14 mouse cellular contexts compared by ENCODE assay signal in the genomic region with DNA sequence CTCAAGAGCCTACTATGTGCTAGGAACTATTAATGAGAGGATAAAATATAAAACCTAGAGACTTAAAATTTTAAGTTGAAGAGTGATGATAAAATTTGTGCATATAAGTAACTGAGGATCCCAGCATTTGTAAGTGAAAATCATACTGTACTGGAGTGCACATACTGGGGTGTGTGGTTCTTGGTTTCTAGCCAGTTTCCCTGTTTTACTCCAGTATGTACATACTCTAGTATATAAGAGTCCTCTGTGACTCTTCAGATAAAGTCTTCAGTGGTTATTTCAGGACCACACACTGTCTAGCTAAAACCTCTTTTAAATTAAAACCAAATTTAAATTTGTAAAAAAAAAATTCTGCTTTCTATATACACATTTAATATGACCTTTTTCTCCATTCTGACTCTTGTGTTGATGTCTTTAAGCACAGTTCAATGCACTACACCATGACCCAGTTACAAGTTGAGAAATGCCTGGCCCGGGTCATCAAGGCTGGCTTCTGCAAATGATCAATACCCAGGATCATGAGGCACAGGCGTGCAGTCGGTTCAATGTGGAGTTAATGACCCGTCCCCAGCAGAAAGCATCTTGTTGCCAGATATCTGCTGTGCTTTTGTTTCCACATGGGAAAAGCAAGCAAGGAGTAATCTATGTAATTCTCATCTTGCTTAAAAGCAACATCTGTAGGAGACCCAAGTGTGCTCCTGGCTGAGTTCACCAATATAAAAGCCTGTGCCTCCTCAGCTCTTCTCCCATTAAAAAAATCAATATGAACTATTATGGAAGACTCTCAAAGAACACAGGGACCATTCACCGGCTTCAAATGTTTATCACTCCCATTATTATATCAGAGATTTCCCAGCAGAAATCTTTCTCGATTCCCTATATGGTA.
A peak's percentile ranks its signal among the peaks of the same experiment; 100 is the strongest.
DNase-seq lines count a peak whose midpoint lies in the region; ATAC-seq and TF ChIP-seq lines count a peak whose summit lies in the region.
"Had no signal": no experiment of that assay in that cellular context is flagged by ENCODE, and none has a peak within 500 bp of the region (broad histone marks: within the 10 kb centered on the region; RNA-seq: fewer than 3 reads in every experiment).

No protein-coding gene starts in this region.

- no peak overlapping the region for H3K4me2 ChIP-seq in liver, embryonic 12.5 days
- H3K4me2 ChIP-seq: heart, embryonic 15.5 days; limb, embryonic 15.5 days had no signal

- no peaks in the 10 kb centered on the region for H3K79me2 ChIP-seq in liver, adult 2 months (ENCODE audit: control insufficient read depth, insufficient read depth, low read length)

- H3K27ac ChIP-seq in heart, embryonic 10.5 days: no peak overlapping the region
- H3K27ac ChIP-seq in liver, adult 2 months (replicated peaks; ENCODE audit: insufficient read depth, low read depth, low read length): peak overlapping the region; percentile 66
- H3K27ac ChIP-seq in liver, embryonic 12.5 days: no peak overlapping the region
- peak overlapping the region; percentile 57; the same call in 1 of the 2 replicates for H3K27ac ChIP-seq in olfactory bulb, adult 2 months (ENCODE audit: insufficient read depth, low read depth, low read length)
- H3K27ac ChIP-seq: heart, embryonic 15.5 days; limb, embryonic 15.5 days had no signal

- no peak for TF ChIP-seq CTCF in liver, adult 2 months (IDR thresholded peaks at IDR 0.05; ENCODE audit: low read depth, low read length)
- TF ChIP-seq CTCF in olfactory bulb, adult 2 months (IDR thresholded peaks at IDR 0.05; ENCODE audit: insufficient read depth, low read depth, low read length): no peak

- H3K9ac ChIP-seq in liver, adult 2 months (ENCODE audit: low read depth, low read length): no peak overlapping the region
- H3K9ac ChIP-seq in liver, embryonic 12.5 days: no peak overlapping the region
- H3K9ac ChIP-seq: heart, embryonic 15.5 days; limb, embryonic 15.5 days had no signal

- H3K27me3 ChIP-seq in heart, embryonic 10.5 days (ENCODE audit: insufficient read depth, poor library complexity, severe bottlenecking): no peaks in the 10 kb centered on the region
- no peaks in the 10 kb centered on the region for H3K27me3 ChIP-seq in liver, adult 2 months (ENCODE audit: control insufficient read depth, insufficient read depth, low read length)
- no peaks in the 10 kb centered on the region for H3K27me3 ChIP-seq in liver, embryonic 12.5 days (replicated peaks)
- H3K27me3 ChIP-seq: CH12.LX; heart, embryonic 15.5 days; limb, embryonic 15.5 days had no signal

- H3K4me1 ChIP-seq in heart, embryonic 10.5 days: no peaks in the 10 kb centered on the region
- peaks cover 22% of the 10 kb centered on the region for H3K4me1 ChIP-seq in liver, adult 2 months (ENCODE audit: control insufficient read depth, insufficient read depth, low read length)
- H3K4me1 ChIP-seq in liver, embryonic 12.5 days: no peaks in the 10 kb centered on the region
- H3K4me1 ChIP-seq in olfactory bulb, adult 2 months (ENCODE audit: control insufficient read depth, insufficient read depth, low read length): peaks cover 2% of the 10 kb centered on the region; the same call in 1 of the 2 replicates
- H3K4me1 ChIP-seq: limb, embryonic 15.5 days had no signal

- H3K4me3 ChIP-seq in heart, embryonic 10.5 days: no peak overlapping the region
- H3K4me3 ChIP-seq in liver, adult 2 months (ENCODE audit: insufficient read depth, low read depth, low read length): no peak overlapping the region
- H3K4me3 ChIP-seq in liver, embryonic 12.5 days: no peak overlapping the region
- no peak overlapping the region for H3K4me3 ChIP-seq in olfactory bulb, adult 2 months (ENCODE audit: insufficient read depth, low read depth, low read length)
- H3K4me3 ChIP-seq: heart, embryonic 15.5 days; limb, embryonic 15.5 days had no signal

- DNase-seq in heart, adult 18-20 months: peak; percentile 27 to 57
- DNase-seq in heart, embryonic 10.5 days (ENCODE audit: low spot score): no peak
- peak; percentile 99 for DNase-seq in liver, adult 2 months (ENCODE audit: extremely low read depth, low read depth, low spot score)
- peak; percentile 26 to 28 for DNase-seq in adrenal gland, postnatal 36 days
- no peak for DNase-seq in spleen, postnatal 36 days (ENCODE audit: low spot score in 2 of 2)
- no peak for DNase-seq in spleen, adult 18-20 months
- DNase-seq: cerebellum, adult 18-20 months; kidney, adult 11 months; kidney, postnatal 36 days had no signal

- TF ChIP-seq POLR2A in liver, adult 2 months (IDR thresholded peaks at IDR 0.05; ENCODE audit: extremely low read depth, insufficient read depth, low read length): no peak
- TF ChIP-seq POLR2A in olfactory bulb, adult 2 months (IDR thresholded peaks at IDR 0.05; ENCODE audit: insufficient read depth, low read depth, low read length): no peak

- no peaks in the 10 kb centered on the region for H3K36me3 ChIP-seq in heart, embryonic 10.5 days
- H3K36me3 ChIP-seq in liver, adult 2 months (ENCODE audit: control insufficient read depth, insufficient read depth, low read length): peaks cover 1% of the 10 kb centered on the region; the same call in 1 of the 2 replicates
- H3K36me3 ChIP-seq in liver, embryonic 12.5 days: no peaks in the 10 kb centered on the region
- H3K36me3 ChIP-seq: heart, embryonic 15.5 days; limb, embryonic 15.5 days had no signal

- 76% methylated on average over 6 of the region's 6 CpGs for WGBS in heart, embryonic 10.5 days
- 19% methylated on average over 6 of the region's 6 CpGs for WGBS in liver, adult 2 months
- WGBS in liver, embryonic 12.5 days (ENCODE audit: insufficient replicate concordance): 66% methylated on average over 6 of the region's 6 CpGs
- WGBS in olfactory bulb, adult 2 months: 35% methylated on average over 6 of the region's 6 CpGs

- no peaks in the 10 kb centered on the region for H3K9me3 ChIP-seq in heart, embryonic 10.5 days
- H3K9me3 ChIP-seq in liver, embryonic 12.5 days (replicated peaks): no peaks in the 10 kb centered on the region
- H3K9me3 ChIP-seq: heart, embryonic 15.5 days; limb, embryonic 15.5 days had no signal

- ATAC-seq in liver, embryonic 12.5 days: no peak

Comparison
In these comparisons a context has a peak if more than half of its experiments do, and no peak if none do; other contexts are left out.
1. DNase-seq: peak in heart, adult 18-20 months (2 of 2), liver, adult 2 months (single experiment) and adrenal gland, postnatal 36 days (2 of 2); none in heart, embryonic 10.5 days (single experiment), spleen, postnatal 36 days (0 of 2) and spleen, adult 18-20 months (0 of 2).
2. H3K27ac ChIP-seq: peak in liver, adult 2 months (single experiment) and olfactory bulb, adult 2 months (single experiment); none in heart, embryonic 10.5 days (single experiment) and liver, embryonic 12.5 days (single experiment).